In genomic region chr14:105500966-105501741, GRCm38 (mm10) we compare ENCODE assay signal across 8 mouse cellular contexts.
DNase-seq lines count a peak whose midpoint lies in the region; ATAC-seq lines count a peak whose summit lies in the region.

No protein-coding gene starts in this region.

- intact Hi-C loops in heart, postnatal 25 days (cut with DNase I): loop anchor here (5.0 to 10.0 kb wide), 2 partner anchors 99 to 234 kb away; no protein-coding TSS in a partner anchor
- intact Hi-C loops in left cerebral cortex, postnatal 25 days (cut with DNase I): no loop called here

- no peak for ATAC-seq in limb, embryonic 13.5 days (ENCODE audit: low FRiP score, low read depth)
- no peak for ATAC-seq in megakaryocyte-erythroid progenitor cell, adult 5-6 weeks (replicated peaks; ENCODE audit: low FRiP score, low TSS enrichment, poor library complexity, severe bottlenecking)

- no peaks in the 10 kb centered on the region for H3K36me3 ChIP-seq in heart, embryonic 10.5 days
- H3K36me3 ChIP-seq in limb, embryonic 13.5 days: no peaks in the 10 kb centered on the region

- no peak for DNase-seq in heart, embryonic 10.5 days (ENCODE audit: low spot score)
- no peak for DNase-seq in heart, postnatal 25 days (ENCODE audit: low spot score)
- DNase-seq in heart, postnatal 4 days: peak; percentile 21
- DNase-seq in ovary, postnatal 14 days (ENCODE audit: low spot score): no peak
- no peak for DNase-seq in left cerebral cortex, postnatal 25 days (ENCODE audit: low spot score in 2 of 2)

- peaks cover 9% of the 10 kb centered on the region for H3K27me3 ChIP-seq in heart, embryonic 10.5 days (ENCODE audit: insufficient read depth, poor library complexity, severe bottlenecking)
- peaks cover 11% of the 10 kb centered on the region for H3K27me3 ChIP-seq in limb, embryonic 13.5 days

- H3K9ac ChIP-seq in limb, embryonic 13.5 days: no peak overlapping the region

- 9% methylated on average over 21 of the region's 21 CpGs for WGBS in heart, embryonic 10.5 days
- WGBS in limb, embryonic 13.5 days: 8% methylated on average over 21 of the region's 21 CpGs

- peaks cover 38% of the 10 kb centered on the region for H3K4me1 ChIP-seq in heart, embryonic 10.5 days
- H3K4me1 ChIP-seq in brown adipose tissue, adult 24 weeks (ENCODE audit: control insufficient read depth, insufficient read depth, insufficient read length, low read length): peaks cover 5% of the 10 kb centered on the region; the same call in 1 of the 2 replicates
- peaks cover 60% of the 10 kb centered on the region for H3K4me1 ChIP-seq in limb, embryonic 13.5 days

- peak overlapping the region; percentile 56 for H3K27ac ChIP-seq in heart, embryonic 10.5 days
- peak overlapping the region; percentile 46; the same call in 1 of the 2 replicates for H3K27ac ChIP-seq in brown adipose tissue, adult 24 weeks (replicated peaks; ENCODE audit: low read depth, low read length)
- no peak overlapping the region for H3K27ac ChIP-seq in limb, embryonic 13.5 days

- H3K4me2 ChIP-seq in limb, embryonic 13.5 days (replicated peaks): peak overlapping the region; percentile 51

- no peaks in the 10 kb centered on the region for H3K9me3 ChIP-seq in heart, embryonic 10.5 days
- no peaks in the 10 kb centered on the region for H3K9me3 ChIP-seq in limb, embryonic 13.5 days

- H3K4me3 ChIP-seq in heart, embryonic 10.5 days: peak overlapping the region; percentile 36
- no peak overlapping the region for H3K4me3 ChIP-seq in brown adipose tissue, adult 24 weeks (ENCODE audit: insufficient read depth, low read depth, low read length)
- peak overlapping the region; percentile 10; the same call in 1 of the 2 replicates for H3K4me3 ChIP-seq in limb, embryonic 13.5 days
